Mouse (Mus musculus): Measurements from ENCODE around the gene Ryr2. TPM values are rescaled to one million over a fixed set of nuclear protein-coding genes. Genes with fewer than 3 reads are reported as not detected.

Gene Ryr2
- total RNA-seq, 2 experiments from 2014 or later = 200 to 212 TPM

- H3K27ac ChIP-seq = no peak overlapping the region
- H3K4me3 ChIP-seq = no peak overlapping the region
- DNase-seq (ENCODE audit: extremely low spot score in 1 of 2, low spot score in 2 of 2) = no peak
- no peak for TF ChIP-seq CTCF (IDR thresholded peaks at IDR 0.05)
- intact Hi-C loops (cut with DNase I) = no loop called here
Observed at GRCm38 (mm10) chr13:12029326-12029725, 77.4 kb downstream of the Ryr2 start.

DNA sequence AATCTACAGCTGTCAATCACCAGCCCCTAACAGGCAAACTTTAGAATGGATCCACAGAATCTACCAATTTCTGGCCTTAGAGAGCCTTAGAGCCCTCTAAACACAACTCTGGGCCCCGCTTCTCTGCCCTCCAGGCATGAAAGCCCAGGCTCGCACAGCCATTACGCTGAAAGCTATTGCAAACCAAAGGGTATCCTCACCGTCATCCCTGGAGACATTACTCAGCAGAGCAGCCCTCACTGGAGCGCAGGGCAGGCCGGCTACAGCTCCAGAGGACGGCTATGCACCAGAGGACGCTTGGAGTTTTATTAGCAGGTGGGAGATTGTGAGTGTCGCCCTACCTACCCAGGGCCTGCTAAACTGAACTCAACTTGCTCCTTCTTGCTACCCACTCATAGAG, 88.7 kb downstream of the Ryr2 start:
- intact Hi-C loops (cut with DNase I) = loop anchor here (10.0 kb wide), 1 partner anchor 147 kb away; no protein-coding TSS in a partner anchor
- H3K4me3 ChIP-seq = no peak overlapping the region
- TF ChIP-seq CTCF (IDR thresholded peaks at IDR 0.05) = no peak
- peak overlapping the region; percentile 28; the same call in 1 of the 2 replicates for H3K27ac ChIP-seq
- no peak for DNase-seq (ENCODE audit: extremely low spot score in 1 of 2, low spot score in 2 of 2)

GRCm38 (mm10) chr13:12013986-12014385, 92.8 kb downstream of the Ryr2 start:
- peak overlapping the region; percentile 89 for H3K27ac ChIP-seq
- no peak for TF ChIP-seq CTCF (IDR thresholded peaks at IDR 0.05)
- DNase-seq (ENCODE audit: extremely low spot score in 1 of 2, low spot score in 2 of 2) = peak; percentile 58 to 75
- intact Hi-C loops (cut with DNase I) = loop anchor here (5.0 to 10.0 kb wide), 2 partner anchors 83 to 151 kb away; no protein-coding TSS in a partner anchor
- no peak overlapping the region for H3K4me3 ChIP-seq

DNA sequence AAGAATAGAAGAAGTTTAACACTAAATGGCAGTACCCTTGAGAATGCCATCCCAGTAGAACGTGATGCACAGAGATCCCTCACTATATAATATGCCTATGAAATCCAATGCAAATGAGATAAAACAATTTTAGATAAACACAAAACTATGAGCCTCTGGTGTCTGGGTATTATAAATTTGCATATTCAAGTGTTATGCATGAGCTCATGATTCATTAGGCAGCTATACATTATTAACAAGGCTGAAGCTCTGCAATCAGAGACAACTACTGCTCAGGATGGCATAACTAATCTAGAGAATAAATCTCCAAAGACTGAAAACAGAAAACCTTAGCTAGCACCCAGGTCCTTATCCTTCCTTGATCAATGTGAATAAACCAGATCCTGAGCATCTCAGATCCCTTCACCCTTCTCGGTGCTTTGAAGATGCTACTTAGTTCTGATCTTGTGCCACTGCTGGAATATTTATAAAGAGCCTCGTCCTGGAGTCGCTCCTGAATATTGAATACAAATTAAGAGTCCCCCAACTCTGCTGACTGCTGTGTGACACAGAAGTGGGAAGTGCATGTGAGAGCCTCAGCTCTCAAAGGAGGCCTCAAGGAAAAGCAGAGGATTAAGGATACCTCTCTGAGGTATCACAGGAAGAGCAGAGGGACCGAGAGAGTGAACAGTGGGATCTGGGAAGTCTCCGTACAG, 97.6 kb downstream of the Ryr2 start:
- H3K4me3 ChIP-seq = no peak overlapping the region
- no peak for DNase-seq (ENCODE audit: extremely low spot score in 1 of 2, low spot score in 2 of 2)
- TF ChIP-seq CTCF (IDR thresholded peaks at IDR 0.05) = no peak
- peak overlapping the region; percentile 13; the same call in 1 of the 2 replicates for H3K27ac ChIP-seq
- intact Hi-C loops (cut with DNase I) = no loop called here

- no peak overlapping the region for H3K27ac ChIP-seq
- no peak overlapping the region for H3K4me3 ChIP-seq
- DNase-seq (ENCODE audit: extremely low spot score in 1 of 2, low spot score in 2 of 2) = no peak
- intact Hi-C loops (cut with DNase I) = no loop called here
- no peak for TF ChIP-seq CTCF (IDR thresholded peaks at IDR 0.05)
Observed at GRCm38 (mm10) chr13:12007579-12007978, 99.2 kb downstream of the Ryr2 start.

DNA sequence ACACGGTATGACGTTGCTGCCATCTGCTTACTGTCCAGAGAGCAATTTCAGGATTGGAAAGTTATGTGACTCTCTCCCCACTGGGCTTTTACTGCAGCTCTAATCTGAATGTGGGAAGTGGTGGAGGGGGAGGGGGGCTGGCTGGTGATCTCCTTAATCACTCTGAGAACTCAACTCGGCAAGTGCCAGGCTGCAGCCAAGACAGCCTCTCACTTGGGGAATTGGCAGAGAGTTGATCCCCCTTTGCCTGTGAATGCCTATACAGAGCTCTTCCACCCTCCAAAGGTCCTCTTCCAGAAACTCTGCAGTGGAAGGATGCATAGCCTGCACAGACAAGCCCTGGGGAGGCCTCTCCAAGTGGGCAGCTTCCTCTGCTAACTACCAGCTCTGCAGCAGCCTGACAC, 104.9 kb downstream of the Ryr2 start:
- peak; percentile 17 to 27 for DNase-seq (ENCODE audit: extremely low spot score in 1 of 2, low spot score in 2 of 2)
- no peak for TF ChIP-seq CTCF (IDR thresholded peaks at IDR 0.05)
- intact Hi-C loops (cut with DNase I) = loop anchor here (5.0 kb wide), 1 partner anchor 120 kb away; no protein-coding TSS in a partner anchor
- no peak overlapping the region for H3K4me3 ChIP-seq
- peak overlapping the region; percentile 62; the same call in 1 of the 2 replicates for H3K27ac ChIP-seq

DNA sequence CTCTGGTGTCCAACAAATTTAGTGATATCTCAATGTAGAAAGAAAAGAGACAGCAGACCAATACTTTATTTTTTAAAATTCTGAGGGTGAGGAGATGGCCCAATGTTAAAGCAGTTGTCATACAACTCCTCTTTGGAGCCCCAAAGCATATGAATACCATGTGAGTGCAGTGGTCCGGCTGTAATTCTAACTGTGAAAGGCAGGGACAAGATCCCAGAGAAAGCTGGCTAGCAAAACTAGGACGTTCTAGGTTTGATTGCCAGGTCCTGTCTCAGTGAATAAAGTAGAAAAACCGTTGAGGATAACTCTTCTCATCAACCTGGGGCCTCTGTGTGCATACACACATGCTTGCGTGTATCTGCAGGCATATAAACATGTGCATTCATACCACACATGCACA, 106.9 kb downstream of the Ryr2 start:
- Histone ChIP-seq H3K27ac (no peak overlapping the region; the same call in 1 of the 2 replicates), H3K4me3 (no peak overlapping the region)
- TF ChIP-seq CTCF (IDR thresholded peaks at IDR 0.05) = no peak
- DNase-seq (ENCODE audit: extremely low spot score in 1 of 2, low spot score in 2 of 2) = no peak
- intact Hi-C loops (cut with DNase I) = loop anchor here (5.0 kb wide), 1 partner anchor 118 kb away; no protein-coding TSS in a partner anchor

DNA sequence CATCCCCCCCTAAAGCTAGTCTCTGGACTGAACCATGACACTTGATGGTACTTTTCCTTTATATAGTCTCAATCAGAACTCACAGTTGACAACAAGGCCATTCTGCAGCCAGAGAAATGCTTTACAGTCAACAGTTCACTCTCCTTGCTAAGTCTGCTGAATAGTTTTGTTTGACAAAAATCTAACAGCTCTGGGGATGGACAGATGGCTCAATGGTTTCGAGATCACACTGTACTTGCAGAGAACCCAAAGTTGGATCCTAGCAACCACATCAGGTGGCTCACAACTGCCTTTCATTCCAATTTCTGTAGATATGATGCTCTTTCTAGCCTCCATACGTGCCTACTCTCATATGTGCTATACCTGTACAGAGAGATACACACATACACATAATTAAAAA, 109.4 kb downstream of the Ryr2 start:
- TF ChIP-seq CTCF (IDR thresholded peaks at IDR 0.05) = no peak
- Histone ChIP-seq H3K27ac (no peak overlapping the region), H3K4me3 (no peak overlapping the region)
- intact Hi-C loops (cut with DNase I) = no loop called here
- no peak for DNase-seq (ENCODE audit: extremely low spot score in 1 of 2, low spot score in 2 of 2)

- Histone ChIP-seq H3K4me3 (no peak overlapping the region), H3K27ac (no peak overlapping the region)
- intact Hi-C loops (cut with DNase I) = no loop called here
- no peak for DNase-seq (ENCODE audit: extremely low spot score in 1 of 2, low spot score in 2 of 2)
- TF ChIP-seq CTCF (IDR thresholded peaks at IDR 0.05) = no peak
Observed at GRCm38 (mm10) chr13:11987556-11987955, 119.2 kb downstream of the Ryr2 start.

GRCm38 (mm10) chr13:11985056-11985455, 121.7 kb downstream of the Ryr2 start:
- TF ChIP-seq CTCF (IDR thresholded peaks at IDR 0.05) = no peak
- Histone ChIP-seq H3K4me3 (no peak overlapping the region), H3K27ac (no peak overlapping the region)
- intact Hi-C loops (cut with DNase I) = no loop called here
- DNase-seq (ENCODE audit: extremely low spot score in 1 of 2, low spot score in 2 of 2) = no peak

- H3K4me3 ChIP-seq = no peak overlapping the region
- no peak overlapping the region for H3K27ac ChIP-seq
- intact Hi-C loops (cut with DNase I) = no loop called here
- DNase-seq (ENCODE audit: extremely low spot score in 1 of 2, low spot score in 2 of 2) = no peak
- TF ChIP-seq CTCF (IDR thresholded peaks at IDR 0.05) = no peak
Observed at GRCm38 (mm10) chr13:11978997-11979396, 127.7 kb downstream of the Ryr2 start.

DNA sequence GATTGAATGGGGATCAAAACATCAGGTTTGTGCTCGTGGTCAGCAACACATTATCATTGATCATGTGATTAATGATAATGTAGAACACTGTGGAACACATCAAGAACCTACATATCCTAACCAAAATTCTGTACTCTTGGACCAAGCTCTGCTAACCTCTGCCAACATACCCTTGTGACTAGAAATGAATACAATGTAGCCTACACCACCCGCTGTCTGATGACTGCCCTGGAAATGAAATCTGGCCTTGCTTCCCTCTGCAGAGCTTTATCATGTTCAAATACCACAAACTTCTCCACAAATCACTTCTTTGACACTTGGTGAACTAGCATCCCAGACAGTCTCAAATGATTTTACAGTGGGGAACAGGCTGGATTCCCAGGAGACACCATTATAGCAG, 128.4 kb downstream of the Ryr2 start:
- no peak for DNase-seq (ENCODE audit: extremely low spot score in 1 of 2, low spot score in 2 of 2)
- TF ChIP-seq CTCF (IDR thresholded peaks at IDR 0.05) = no peak

DNA sequence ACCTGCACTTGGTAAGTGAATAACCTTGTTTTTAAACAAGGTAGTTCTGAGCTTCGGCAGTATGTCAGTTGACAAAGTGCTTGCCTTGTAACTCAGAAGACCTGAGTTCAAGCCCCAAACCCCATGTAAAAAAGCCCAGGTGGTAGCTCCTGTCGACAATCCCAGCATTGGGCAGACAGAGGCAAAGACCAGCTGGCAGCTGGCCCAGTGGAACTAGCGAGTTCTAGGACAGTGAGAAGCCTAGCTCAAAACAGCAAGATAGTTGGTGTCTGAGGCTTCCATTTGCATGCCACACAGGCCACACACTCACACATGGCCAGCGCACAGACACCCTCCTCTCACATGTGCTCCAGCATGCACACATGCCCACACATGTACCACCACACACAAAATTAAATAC, 129.1 kb downstream of the Ryr2 start:
- DNase-seq (ENCODE audit: extremely low spot score in 1 of 2, low spot score in 2 of 2) = no peak
- intact Hi-C loops (cut with DNase I) = no loop called here
- TF ChIP-seq CTCF (IDR thresholded peaks at IDR 0.05) = no peak
- H3K27ac ChIP-seq = no peak overlapping the region
- no peak overlapping the region for H3K4me3 ChIP-seq

More for the DNA sequence above, 128.4 kb downstream of the Ryr2 start:
- intact Hi-C loops (cut with DNase I) = no loop called here
- Histone ChIP-seq H3K4me3 (no peak overlapping the region), H3K27ac (no peak overlapping the region)

Data from left cerebral cortex, adult 2 months (tissue).